1 mouse cellular context compared by ENCODE assay signal in genomic region chr3:107508696-107509095, GRCm38 (mm10).
TF ChIP-seq lines count a peak whose summit lies in the region.

No protein-coding gene starts in this region.

TF ChIP-seq in CH12.LX, 34 proteins besides CTCF, POLR2A, EP300 and RAD21 (continued from another document):
- TF ChIP-seq IRF4 (IDR thresholded peaks at IDR 0.05; ENCODE audit: low read depth, low read length), result no peak
- no peak for TF ChIP-seq ELF1 (IDR thresholded peaks at IDR 0.05; ENCODE audit: low read depth, low read length)
- TF ChIP-seq ZC3H11A (IDR thresholded peaks at IDR 0.05; ENCODE audit: low read depth, low read length), result no peak
- no peak for TF ChIP-seq RCOR1 (conservative IDR thresholded peaks at IDR 0.05; ENCODE audit: low read depth, low read length)
